Mouse (Mus musculus) E14TG2a.4 (cell line): Measurements from ENCODE around the gene Mcoln2.

Experiments used
- CTCF ChIP-seq: conservative IDR thresholded peaks from 2 replicates; pipeline ENCODE4 v1.5.1; 2014; ENCODE audit warnings: low read length
- POU5F1 ChIP-seq: IDR thresholded peaks from 2 replicates; pipeline ENCODE4 v1.6.1; 2014; ENCODE audit warnings: low read length, borderline replicate concordance

DNA sequence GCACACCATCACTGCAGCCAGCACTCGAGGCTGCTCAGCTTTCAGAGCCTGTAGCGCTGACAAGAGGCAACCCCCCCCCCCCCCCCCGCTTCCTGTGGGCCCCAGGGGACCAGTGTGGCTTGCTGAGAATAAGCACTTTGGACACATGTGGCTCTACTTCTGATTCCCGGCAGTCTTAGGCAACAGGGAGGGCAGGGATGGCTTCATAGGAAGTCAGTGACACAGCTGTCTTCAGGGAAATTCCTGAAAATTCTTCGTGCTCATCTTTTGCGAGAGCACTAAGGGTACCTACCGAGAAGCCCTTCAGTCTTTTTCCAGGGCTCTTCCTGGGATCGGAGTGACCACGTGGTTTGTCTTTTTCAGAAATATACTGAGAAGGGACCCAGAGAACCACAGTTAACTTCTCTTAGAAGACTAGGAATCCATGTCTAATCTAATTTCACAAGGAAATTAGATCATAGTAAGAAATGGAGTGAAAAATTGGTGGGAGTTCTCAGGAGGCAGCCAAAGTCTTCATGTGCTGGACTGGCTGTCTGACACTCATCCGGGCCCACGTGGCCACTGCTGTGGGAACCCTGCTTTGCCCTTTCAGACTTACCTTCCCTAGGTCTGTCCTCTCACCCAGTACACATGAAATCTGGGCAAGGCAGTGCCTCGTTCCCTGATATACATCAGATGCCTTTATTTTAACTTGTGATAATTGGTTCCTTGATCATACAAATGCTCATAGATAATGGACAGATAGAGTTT, 4.4 kb downstream of the Mcoln2 start:
- TF ChIP-seq CTCF (no peak), POU5F1 (no peak)
